Mouse (Mus musculus) thymus, postnatal 0 days (tissue): ENCODE measurements at regions not wholly inside any gene's neighbourhood (a gene's known extent, or its start where the extent isn't known, plus 50 kb on each side); places are given as distances from the start of the nearest gene placed in this dataset.

Experiments
- DNase-seq: peaks from one replicate; pipeline ENCODE4 v3.0.0-alpha.2; 2015; ENCODE audit warnings: low spot score

DNA sequence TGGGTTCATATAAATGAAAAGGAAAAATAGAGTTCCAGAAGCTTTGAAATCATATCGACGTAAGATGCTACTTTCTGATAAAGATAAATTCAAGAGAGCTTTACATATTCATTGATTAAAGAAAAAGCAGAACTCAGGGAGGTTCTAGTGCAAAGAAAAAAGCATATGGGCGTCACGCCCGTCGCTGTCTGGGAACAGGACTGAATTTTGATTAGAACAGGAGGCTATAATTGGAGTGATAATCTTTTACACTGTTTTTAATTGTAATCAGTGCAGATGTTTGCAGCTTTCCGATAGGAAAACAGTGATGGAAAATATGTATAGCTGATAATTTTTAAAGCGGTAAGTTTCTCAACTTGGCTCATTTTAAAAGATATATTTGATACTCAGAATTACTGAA is 428.2 kb upstream of the Ccnh start:
- DNase-seq = no peak

DNA sequence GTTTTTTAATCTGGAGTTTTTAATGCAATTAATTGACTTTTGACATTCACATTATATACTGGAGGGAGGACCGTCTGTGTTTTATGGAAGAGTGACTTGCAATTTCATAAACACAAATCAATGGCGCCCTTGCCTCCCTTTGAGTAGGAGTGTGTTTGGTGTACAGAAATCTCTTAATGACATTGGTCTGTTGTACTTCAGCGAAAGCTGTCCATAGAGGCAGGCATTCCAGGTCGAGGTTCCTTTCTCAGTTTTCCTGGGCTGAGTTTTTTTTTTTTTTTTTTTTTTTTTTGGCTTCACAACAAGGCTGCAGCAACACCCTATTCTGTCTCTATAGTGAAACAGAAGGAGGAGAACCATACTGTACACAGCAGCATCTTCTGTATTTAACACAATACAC is 427.4 kb upstream of the Ccnh start:
- DNase-seq = no peak

DNA sequence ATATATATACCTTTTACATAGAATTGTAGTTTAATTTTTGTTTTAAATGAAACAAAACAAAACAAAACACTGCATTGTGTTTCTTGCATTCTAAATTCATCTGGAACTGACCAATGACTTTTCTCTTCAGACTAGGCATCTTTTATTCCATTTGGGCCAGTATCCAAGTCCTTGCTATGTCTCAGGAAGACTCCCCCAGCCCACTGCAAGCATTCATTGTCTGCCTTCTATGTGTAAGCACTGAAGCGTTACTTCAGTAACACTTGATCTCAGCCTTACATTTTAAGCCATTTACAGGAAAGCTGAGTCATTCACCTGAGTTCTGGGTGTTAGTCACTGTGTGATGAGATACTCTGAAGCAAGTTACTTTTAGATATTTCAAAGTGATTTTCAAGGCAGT is 425.3 kb upstream of the Ccnh start:
- DNase-seq = no peak

DNA sequence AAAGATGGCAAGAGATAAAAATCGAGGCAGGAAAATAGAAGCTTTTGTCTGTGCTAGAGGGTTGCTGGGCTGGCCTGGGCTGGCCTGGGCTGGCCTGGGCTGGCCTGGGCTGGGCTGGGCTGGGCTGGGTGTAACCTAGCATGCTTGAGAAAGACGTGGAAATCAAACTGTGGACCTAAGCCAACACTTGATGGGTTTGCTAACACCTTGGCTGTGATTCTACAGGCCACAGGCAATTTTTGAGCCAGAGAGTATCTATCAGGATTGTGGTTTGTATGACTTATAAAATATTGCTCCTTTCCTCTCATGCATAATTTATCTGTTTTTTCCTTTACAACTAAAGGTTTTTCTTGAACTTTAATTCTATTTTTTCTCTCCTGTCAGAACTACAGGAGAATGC is 417.3 kb upstream of the Ccnh start:
- DNase-seq = no peak

DNA sequence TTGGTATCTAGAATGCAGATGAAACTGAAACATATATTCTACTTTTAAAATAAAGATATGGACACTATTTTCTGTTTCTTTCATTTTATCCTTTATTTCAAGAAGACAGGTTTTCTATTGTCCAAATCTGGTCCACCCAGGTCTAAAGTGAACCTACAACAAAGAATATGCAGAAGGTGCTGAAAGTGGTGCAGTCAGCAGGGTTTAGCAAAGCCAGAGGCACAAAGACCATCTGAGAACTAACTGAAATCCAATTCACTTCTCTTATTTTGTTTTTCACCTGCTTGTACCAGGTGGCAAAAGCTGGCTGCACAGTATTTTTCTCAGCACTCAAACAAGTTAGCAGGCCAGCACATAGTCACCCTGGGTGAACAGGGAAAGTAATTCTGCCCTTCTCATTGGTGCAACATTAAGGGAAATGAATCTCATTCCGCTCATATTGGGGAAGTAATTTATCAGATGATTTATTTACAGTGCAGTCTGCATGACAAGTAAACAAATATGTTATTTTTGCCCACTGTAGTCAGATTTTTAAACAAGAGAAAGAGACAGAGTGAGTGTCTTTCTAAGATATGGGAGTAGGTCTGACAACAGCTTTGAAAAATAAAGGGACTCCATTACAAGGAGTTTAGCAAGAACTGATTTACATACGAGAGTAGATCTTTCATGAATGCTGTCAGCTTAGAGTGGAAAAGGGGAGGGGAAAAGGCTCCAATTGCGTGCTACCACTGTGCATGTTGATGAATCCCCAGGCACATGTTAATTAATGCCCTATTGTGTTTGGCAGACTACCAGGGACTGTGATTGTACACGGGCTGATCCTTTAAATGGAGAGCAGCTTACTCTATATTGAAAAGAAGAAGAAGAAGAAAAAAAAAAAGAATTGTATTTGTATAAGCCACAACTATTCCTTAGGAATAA is 405.9 kb upstream of the Ccnh start:
- DNase-seq = no peak

DNA sequence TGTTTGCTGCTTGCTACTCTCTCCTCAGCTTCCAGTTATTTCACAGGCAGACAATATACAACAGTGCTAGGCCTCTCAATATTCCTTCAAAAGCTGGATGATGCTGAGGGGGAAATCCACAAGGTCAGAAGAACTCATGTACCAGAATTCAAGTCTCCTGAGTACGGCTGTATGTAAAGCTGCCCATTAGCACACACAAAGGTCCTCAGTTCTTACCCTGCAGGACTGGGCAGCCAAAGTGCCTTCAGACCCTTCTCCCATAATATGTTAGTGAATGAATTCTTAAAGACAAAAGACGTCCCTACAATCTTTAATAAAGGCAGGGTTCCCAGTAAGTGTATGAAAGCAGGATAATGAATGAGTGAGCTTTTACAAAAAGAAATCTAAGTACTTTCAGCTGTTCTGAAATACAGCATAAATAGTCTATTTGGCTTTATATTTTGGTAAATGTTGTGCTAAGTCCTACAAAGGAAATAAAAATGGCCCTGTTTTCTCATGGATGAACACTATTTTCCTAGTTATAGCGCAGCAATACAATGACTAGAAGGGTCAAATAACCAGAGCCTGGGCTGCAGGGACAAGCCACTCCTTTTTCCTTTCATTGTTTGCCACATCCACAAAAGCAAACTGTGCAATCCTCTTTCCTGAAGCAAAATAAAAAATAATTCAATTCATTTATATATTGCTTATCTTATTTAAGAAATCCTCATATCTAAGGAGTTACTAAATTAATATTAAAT is 384.8 kb upstream of the Ccnh start:
- DNase-seq = no peak

DNA sequence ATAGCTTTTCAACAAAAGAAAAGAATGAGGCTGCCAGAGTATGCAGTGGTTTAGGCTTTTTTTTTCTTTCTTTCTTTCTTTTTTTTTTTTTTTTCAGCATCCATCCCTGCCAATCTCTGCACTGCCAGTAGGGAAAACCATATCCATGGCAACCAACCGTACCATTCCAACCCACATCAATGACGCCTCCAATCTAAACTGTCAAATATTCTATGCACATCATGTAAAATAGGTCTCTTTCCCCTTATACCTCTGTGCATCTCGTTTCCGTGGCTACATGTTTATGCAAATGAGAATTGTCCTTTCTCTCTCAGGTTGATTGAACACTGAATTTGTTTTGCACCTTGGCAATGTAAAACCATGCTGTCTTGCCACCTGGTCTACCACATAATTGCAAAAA is 384.0 kb upstream of the Ccnh start:
- DNase-seq = no peak

DNA sequence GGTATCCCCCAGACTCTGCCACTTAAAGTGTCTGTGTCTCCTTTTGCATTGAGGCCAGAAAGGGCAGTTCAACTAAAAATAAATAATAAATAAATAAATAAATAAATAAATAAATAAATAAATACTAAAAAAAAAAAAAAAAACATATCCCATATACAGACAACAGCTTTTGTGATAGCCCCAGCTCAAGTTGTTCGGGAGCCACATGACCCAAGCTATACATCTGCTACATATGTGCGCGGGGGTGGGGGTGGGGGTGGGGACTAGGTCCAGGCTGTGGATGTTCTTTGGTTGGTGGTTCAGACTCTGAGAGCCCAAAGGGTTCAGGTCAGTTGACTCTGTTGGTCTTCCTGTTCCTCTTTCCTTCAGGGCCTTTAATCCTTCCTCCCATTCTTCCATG is 379.6 kb upstream of the Ccnh start:
- DNase-seq = no peak
